Mouse (Mus musculus): ENCODE measurements around the gene Plpp7.

Plpp7 gene

DNA sequence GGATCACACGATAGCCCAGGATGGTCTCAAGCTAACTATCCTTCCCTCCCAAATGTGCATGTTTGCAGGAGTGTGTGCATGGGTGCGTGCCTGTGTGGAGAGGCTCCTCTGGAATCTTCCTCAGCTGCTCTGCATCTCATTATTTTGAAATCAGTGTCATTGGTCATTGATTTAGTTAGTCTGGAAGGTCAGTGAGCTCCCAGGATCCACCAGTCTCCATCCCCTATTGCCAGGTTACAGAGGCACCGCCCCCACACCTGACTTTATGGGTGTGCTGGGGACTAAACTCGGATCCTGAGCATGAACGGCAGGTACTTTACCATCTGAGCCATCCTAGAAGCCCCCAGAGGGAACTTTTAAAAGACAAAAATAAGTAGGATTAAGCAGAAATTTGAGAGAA lies 7.6 kb downstream of the Plpp7 start:
- no peak for DNase-seq (ENCODE audit: low read depth, low spot score)

DNA sequence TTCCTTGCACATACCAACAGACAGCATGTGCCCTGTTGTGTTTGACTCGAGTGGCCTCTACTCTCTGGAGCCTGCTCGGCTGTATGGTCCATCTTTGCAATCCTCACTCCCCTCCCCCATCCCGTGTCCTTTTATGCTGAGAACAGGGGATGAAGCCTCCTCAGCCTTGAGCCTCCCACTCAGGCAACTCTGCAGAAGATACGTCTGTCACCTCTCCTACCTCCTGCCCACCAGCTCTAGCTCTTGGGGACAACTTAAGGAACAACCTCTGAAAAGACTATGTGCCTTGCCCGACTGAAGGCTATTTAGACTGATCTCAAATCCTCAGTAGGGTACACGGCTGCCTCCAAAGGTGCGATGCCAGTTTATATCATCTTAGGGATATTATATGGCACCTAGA lies 8.2 kb downstream of the Plpp7 start:
- no peak for DNase-seq (ENCODE audit: low read depth, low spot score)

DNA sequence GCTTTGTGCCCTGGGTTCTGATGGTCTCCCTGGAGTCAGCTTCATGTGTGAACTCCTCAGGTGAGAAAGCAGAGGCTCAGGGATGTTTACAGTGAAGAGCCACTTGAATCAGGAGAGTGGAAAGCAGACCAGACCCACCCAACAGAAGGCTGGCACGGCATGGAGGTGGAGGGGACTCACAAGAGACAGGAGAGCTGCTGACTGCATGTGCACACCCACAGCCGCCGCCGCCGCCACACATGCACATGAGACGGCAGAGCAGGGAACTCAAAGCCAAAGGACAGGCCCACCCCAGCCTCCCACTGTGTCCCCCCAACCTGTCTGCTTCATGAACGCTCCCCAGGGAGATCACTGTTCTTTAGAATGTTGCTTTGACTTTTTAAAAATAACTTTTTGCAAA lies 8.8 kb downstream of the Plpp7 start:
- DNase-seq (ENCODE audit: low read depth, low spot score), result no peak

DNA sequence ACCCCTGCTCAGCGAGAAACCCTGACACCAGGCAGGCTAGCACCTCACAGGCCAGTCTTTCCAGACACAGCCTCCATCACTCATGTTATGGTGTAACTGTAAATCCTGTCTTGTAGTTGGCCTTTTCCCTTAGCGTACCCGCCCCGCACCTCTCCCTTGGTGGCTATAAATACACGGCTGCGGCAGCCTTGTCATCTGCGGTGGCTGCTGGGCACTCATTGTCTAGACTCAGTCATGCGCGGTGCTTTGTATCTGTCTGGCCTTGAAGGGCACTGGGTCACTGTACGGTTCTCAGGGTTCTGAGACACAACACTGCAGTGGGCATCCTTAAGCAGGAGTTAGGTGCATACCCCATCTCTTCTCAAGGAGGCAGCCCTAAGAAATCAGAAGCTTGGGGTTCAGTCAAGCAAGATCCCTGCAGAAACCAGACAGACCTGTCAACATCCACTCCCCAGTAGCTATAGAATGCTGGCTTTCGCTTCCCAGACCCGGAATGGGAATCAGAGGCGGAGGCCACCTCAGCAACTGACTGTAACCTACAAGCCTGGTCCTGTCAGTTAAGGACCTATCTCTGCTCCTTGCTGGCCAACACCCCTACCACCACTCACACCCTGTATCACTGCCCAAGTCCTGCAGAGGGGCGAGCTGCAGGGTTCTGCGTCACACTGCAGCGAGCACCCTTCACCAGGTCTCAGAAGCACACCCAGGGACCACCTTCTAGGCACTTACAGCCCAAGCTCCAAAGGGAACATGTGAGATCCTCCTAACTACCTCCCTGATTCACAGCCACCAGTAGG lies 10.0 kb downstream of the Plpp7 start:
- DNase-seq (ENCODE audit: low read depth, low spot score), result no peak

DNA sequence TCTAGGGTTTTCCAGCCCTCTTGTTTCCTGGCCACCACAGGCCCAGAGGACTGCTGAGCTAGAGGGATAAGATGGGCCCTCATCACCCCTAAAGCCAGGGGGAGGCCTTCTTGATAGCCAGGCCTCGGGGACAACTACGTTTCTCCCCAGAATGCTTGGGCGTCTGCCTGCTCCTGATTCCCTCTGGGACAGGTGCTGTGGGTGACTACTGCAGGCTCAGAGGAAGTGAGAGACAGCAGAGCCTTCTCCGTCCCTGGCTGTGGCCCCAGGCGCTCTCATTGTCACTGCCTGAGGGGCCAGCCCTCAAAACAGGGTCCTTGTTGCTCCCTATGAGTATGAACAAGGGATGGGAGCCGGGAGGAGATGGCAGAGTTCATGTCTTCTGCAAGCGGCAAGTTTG lies 10.6 kb downstream of the Plpp7 start:
- no peak for DNase-seq (ENCODE audit: low read depth, low spot score)

DNA sequence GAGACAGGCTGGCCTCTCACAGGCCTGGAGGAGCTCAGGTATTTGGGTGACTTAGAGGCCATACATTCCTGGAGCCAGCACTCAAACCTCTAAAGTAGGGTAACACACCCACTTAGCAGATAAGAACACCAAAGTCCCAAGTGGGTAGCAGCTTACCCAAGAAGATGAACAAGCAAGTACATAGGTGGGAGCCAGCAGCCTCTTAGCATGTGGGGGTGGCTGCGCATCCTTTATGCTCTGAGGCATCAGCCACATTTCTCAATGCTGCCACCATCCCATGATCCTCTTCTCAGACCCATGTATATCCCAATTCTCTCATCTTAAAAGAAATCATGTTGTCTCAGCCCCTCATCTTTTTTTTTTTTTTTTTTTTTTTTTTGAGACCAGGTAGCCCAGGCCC lies 15.9 kb downstream of the Plpp7 start:
- no peak for DNase-seq (ENCODE audit: low read depth, low spot score)

DNA sequence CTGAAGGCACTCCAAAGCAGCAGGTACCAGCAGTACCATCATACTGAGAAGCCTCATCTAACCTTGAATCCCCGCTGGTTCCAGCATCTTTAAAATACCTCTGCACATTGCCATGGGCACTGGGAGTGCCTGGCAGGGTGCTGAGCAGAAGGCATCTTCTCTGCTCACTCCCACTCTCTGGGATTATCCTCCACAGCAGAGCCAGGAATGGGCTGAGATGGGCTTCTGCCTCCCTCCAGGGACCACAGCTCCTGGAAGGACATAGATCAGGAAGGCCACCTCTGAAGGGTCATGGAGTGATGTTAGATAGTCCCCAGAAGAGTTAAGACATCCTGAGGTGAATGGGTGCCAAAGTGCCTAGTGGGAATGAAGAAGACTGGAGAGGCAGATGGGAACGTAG lies 17.2 kb downstream of the Plpp7 start:
- DNase-seq (ENCODE audit: low read depth, low spot score), result no peak

DNA sequence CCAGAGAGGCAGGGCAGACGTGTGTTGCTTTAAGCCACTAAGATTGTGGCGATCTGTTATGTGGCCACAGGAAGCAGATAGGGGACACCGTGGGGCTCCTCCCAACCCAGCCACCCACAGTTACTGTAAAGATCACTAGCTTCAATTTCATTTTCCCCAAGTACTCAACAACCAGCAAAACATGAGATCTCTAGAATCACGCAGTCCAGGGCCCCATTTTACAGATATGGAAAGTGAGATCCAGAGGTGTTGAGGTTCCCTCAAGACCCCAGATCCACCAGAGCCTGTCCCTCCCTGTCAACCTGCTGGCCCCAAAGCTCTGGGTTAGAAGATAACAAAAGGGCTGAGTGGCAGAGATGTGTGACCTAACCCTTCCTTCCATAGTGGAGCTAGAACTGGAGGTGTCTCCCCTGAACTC lies 20.5 kb downstream of the Plpp7 start:
- no peak for DNase-seq (ENCODE audit: low read depth, low spot score)

DNA sequence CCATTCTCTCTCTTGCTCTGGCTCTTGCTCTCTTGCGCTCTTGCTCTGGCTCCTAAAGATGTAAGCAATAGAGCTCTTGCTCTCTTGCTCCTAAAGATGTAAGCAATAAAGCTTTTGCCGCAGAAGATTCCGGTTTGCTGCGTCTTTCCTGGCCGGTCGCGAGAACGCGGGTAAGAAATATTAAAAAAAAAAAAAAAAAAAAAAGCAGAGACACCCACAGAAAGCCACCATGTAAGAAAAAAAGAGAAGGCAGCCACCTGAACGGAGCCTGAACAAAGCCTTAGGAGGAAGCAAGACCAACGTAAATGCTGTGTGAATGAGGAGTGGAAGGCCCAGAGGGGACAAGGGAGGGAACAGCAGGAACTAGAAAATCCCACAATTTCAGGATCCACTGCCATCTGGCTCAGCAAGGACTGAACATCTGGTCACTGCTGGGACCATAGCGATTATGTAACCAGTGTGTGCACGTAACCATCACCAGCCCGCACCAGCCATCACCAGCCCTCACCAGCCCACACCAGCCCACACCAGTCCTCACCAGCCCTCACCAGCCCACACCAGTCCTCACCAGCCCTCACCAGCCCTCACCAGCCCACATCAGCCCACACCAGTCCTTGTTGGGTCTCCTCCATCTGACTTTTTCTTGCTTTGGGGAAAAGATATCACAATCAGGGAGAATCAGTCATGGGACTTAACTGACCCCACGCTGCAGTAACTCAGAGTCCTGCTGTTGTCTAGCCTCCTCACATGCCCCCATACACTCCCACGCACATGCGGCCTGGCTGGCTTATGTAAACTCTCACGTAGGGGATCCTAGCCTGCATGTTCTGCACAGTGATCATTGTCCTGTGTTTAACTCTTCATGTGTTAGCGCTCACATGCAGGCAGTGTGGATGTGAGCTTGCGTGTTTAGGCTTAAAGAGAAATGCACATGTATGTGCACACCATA lies 24.7 kb downstream of the Plpp7 start:
- DNase-seq (ENCODE audit: low read depth, low spot score), result no peak

DNA sequence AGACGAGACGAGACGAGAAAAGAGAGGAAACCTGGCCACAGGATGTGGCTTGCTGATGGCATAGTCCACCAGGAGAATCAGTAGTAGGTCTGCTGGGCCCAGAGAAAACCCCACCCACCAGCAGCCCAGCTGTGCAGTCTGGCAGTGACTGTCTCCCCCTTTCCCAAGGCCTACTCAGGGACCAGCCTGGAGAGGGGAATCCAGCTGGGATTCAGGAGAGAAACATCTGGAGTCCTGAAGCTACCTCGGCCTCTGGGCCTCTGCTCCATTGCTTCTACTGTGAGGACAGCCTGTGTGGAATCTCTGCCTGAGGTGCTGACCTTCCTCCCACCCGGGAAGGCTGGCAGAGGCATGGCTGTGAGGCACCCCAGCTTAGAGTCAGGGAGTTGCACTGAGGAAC lies 25.8 kb downstream of the Plpp7 start:
- DNase-seq (ENCODE audit: low read depth, low spot score), result no peak

DNA sequence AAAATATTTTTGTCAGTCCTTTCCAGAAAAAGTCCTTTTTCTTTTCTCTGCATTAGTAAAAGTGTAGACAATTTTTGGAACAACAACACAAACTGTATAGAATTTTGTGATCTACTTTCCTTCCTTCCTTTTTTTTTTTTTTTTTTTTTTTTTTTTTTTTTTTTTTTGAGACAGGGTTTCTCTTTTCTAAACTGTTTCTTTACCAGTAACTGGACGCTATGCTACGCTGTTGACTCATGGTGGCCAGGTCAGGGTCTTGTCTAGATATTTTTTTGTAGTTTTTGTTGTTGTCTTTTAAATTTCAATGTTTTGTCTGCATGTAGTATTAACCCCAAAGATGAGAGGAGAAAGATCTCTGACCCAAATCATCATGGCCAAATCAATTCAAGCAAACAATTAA lies 26.5 kb downstream of the Plpp7 start:
- DNase-seq (ENCODE audit: low read depth, low spot score), result no peak

DNA sequence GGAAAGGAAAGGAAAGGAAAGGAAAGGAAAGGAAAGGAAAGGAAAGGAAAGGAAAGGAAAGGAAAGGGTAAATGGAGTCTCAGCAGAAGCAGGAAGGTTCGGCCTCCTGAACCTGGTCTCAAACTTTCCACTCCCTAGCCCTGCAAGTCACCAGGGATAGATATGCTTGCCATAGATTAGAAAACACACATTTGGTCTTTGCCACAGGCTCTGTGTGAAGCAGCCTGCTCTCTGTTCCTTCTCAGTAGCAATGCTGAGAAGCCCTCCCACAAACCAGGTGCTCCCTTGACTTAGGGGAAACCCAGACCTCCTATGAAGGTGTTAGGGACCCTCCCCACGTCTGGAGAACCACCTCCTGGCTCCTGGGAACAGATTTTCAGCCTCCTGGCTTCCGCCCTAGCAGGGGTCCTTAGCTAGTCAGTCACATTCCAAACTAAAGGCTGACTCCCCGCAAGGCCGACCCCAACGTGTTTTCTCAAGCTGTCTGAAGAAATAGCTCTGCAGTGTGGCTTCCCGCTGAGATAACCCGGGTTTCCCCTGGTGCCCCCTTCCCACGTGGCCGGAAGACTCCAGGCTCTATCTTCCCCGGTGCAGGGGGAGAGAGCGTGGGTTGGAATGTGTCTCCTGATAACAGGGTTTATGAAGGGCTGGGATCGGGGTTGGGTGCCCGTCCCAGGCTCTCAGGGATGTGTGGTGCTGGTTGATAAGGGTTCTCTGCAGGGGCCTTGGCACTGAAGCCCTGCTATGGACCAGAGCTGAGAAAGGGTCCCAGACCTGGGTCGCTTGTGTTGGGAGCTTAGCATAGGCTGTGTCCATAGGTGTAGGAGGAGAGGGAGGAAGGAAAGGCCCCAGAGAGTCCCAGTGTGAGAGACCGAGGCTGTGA lies 32.6 kb downstream of the Plpp7 start:
- DNase-seq (ENCODE audit: low read depth, low spot score), result no peak

DNA sequence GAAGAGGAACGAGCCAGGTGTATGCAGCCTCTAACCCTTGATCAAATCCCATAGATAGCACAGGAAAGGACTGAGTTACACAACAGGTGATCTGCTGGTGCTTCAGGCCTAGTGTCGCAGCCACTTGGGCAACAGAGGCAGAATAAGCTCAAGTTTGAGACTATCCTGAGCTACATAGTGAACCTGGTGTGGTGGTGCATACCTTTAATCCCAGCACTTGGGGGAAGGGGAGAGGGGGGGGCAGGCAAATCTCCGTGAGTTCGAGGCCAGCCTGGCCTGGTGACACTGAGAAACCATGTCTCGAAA lies 33.2 kb downstream of the Plpp7 start:
- DNase-seq (ENCODE audit: low read depth, low spot score), result no peak

DNA sequence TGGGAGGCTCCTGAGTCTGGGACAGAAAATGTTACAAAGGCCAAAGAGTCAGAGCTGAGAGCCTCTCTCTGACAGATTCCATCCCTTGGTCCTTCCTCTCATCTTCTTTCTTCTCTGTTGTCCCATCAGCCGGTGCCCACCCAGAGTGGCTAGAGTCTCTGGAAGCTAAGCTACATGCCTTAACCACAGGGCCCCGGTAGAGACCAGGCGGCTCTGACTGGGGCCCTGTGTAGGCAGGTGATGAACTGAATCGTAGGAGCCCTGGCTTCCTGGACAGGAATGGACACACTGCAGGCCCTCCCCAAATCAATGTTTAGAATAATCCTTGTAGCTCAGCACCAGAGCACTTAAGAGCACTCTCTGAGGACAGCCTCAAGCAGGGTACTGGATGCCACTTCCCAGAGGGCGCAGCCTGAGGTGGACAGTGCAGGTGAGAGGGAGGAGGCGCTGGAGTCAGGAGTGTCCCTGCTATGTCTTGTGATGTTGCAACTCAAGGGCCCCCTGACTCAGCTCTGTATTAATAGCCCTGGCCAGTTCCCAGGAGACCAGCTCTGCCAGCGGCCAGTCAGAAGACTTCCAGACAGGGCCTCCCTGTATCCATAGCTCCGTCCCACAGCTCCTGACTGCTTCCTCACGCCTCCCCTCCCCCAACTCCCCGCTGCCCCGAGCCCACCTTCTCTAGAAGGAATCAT lies 34.2 kb downstream of the Plpp7 start:
- no peak for DNase-seq (ENCODE audit: low read depth, low spot score)

DNA sequence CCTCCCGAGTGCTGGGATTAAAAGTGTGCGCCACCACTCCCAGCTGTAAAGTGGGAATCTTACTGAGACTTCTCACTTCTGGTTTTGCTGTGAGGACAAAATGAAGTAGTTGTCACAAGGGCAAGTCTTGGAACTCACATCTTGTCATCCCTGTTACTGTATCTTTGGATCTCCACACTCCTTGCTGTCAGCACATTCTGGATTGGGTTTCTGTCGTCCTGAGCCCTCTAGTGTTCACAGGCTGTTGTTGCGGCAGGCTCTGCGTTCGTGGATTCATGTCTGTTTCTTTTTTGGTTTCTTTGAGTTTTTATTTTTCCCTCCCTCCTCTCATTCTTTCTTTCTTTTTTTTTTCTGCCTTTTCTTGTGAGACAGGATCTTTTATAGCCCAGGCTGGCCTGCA lies 35.1 kb downstream of the Plpp7 start:
- DNase-seq (ENCODE audit: low read depth, low spot score), result no peak

DNA sequence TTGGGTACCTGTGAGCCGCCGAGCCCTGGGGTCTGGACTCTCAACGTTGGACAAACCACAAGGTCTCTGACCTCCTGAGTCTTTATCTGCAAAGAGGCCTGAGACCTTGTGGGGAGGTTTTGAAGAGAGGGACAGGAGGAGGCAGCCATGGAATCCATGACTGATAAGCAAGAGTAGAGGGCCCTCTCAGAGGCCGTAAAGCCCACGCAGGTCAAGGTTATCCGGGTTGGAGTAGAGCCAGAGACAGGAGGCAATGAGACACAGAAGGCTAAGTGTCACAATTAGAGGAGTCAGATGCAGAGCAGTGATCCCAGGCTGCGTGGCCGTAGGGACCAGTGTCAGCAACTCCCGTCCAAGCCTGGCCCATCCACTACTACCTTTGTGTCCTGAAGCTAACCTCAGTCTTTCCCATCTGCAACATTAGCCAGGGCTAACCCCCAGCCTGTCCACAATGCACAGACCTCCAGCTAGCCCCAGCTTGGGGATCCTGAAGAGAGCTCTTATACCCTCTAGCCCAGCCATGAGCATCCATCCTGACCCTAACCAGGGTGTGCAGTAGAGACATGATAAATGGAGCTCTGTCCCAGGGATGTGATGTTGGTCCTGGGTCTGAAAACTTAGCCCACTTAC lies 36.0 kb downstream of the Plpp7 start:
- DNase-seq (ENCODE audit: low read depth, low spot score), result no peak

DNA sequence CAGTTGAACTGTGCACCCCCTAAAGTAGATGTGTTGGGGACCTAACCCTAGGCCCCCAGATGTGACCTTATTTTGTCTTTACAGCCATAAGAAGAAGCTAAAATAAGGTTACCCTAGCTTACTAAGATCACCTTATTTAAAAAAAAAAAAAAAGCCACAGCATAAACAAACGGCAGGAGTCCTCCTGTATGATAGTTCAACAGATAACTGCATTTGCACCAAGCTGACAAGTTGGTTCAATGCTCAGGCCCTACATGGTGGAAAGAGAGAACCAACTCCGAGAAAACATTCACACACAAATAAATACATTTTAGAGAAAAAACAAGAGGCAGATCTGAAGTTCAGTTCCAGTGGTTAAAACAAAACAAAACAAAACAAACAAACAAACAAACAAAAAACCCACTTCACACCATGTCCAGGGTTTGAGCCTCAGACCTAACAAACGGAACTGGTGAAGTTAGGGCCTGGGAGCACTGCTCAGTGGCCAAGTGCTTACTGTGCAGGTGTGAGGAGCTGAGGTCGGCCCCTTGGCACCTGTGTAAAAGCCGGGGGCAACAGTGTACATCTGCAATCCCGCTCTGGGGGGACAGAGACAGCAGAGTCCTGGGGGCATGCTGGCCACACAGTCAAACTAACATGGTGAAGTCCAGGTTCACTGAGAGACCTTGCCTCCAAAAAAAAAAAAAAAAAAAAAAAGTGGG lies 36.7 kb downstream of the Plpp7 start:
- no peak for DNase-seq (ENCODE audit: low read depth, low spot score)

DNA sequence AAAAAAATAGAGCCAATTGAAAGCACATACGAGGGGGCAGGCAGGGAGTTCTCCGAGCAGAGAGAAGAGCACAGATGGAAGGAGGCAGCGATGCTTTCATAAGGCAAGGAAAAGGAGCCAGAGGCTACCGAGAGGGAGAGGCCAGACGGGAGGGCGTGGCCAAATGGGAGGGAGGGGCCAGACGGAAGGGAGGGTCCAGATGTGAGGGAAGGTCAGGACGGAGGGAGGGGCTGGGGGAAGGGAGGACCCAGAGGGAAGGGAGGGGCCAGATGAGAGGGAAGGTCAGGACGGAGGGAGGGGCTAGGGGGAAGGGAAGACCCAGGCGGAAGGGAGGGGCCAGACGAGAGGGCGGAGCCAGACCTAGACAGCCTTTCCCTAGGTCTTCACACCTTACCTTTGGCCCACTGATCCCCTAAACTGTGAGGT lies 37.3 kb downstream of the Plpp7 start:
- DNase-seq (ENCODE audit: low read depth, low spot score), result no peak

DNA sequence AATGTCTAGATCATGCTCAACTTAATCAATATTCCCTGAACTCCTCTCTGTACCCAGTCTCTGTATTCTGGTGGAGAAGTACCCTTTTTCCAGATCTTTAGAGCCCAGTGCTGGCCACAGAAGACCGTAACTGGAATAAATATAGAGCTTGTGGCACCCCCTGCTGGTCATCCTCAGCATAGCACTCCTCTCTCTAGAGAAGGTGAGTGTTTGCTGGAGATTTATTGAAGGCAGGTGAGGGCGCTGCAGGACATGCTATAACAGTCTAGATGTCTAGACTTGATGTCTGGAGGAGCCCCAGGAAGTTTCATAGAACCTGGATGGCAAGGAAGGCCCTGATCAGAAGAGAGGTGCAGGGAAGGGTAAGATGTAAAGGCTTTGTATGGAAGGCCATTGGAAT lies 38.7 kb downstream of the Plpp7 start:
- peak; percentile 70 for DNase-seq (ENCODE audit: low read depth, low spot score)

DNA sequence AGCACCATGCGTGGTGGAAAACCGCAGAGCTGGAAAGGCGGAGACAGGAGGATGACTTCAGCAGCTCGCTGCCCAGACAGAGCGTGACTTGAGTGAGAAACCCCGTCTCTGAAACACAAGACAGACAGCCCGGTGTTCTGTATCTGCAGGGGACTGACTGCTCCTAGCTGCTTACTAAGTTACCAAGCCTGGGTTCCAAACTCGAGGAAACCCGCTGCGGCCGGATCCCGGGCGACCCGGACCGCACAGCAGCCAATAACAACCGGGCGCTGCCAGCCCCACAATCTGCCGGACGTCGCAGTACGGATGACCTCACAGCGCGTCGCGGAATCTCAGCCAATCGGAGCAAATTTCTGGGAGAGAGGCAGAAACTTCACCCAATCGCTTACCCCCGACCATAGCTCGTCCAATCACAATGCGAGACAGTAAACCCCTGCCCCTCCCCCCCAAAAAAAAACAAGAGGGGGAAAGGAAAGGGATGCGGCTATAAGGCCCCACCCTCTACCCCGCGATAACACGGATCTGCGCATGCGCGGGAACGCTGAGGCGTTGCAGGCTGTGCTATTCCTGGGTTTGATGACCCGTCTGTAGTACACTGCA lies 42.4 kb downstream of the Plpp7 start:
- DNase-seq (ENCODE audit: low read depth, low spot score), result peak; percentile 99

Measured in retina, adult 2 months (tissue).